Mouse (Mus musculus): ENCODE data around the gene Dnajb5. TPM values are rescaled to one million over a fixed set of nuclear protein-coding genes. Genes with fewer than 3 reads are reported as not detected.

Gene Dnajb5
- polyA plus RNA-seq, 1 experiment from 2014 or later = 7.2 TPM

- Histone ChIP-seq H3K36me3 (ENCODE audit: control insufficient read depth, insufficient read depth, low read length) (no peaks in the 10 kb centered on the region), H3K27ac (ENCODE audit: low read length) (no peak overlapping the region), H3K9me3 (ENCODE audit: control insufficient read depth, low read length) (no peaks in the 10 kb centered on the region), H3K4me3 (ENCODE audit: low read length) (no peak overlapping the region), H3K4me1 (ENCODE audit: control insufficient read depth, insufficient read depth, low read length) (no peaks in the 10 kb centered on the region; the same call in 1 of the 2 replicates), H3K9ac (ENCODE audit: low read depth, low read length) (no peak overlapping the region), H3K27me3 (replicated peaks; ENCODE audit: control insufficient read depth, insufficient read depth, low read length) (peaks cover 6% of the 10 kb centered on the region; the same call in 1 of the 2 replicates), H3K4me2 (ENCODE audit: low read depth, low read length) (no peak overlapping the region)
- 66% methylated on average over 8 of the region's 8 CpGs for WGBS
- ATAC-seq = no peak
These were observed 17.2 kb upstream of the Dnajb5 start for GRCm38 (mm10) chr4:42932229-42932969.

GRCm38 (mm10) chr4:42933630-42934029, 16.0 kb upstream of the Dnajb5 start:
- no peaks in the 10 kb centered on the region; the same call in 1 of the 2 replicates for H3K4me1 ChIP-seq (ENCODE audit: control insufficient read depth, insufficient read depth, low read length)
- H3K36me3 ChIP-seq (ENCODE audit: control insufficient read depth, insufficient read depth, low read length) = no peaks in the 10 kb centered on the region
- peaks cover 11% of the 10 kb centered on the region for H3K27me3 ChIP-seq (replicated peaks; ENCODE audit: control insufficient read depth, insufficient read depth, low read length)
- peak overlapping the region; percentile 56 for H3K4me2 ChIP-seq (ENCODE audit: low read depth, low read length)
- peak overlapping the region; percentile 49; the same call in 1 of the 2 replicates for H3K9ac ChIP-seq (ENCODE audit: low read depth, low read length)
- no peaks in the 10 kb centered on the region for H3K9me3 ChIP-seq (ENCODE audit: control insufficient read depth, low read length)
- peak overlapping the region; percentile 29 for H3K4me3 ChIP-seq (ENCODE audit: low read length)
- no peak overlapping the region for H3K27ac ChIP-seq (ENCODE audit: low read length)
- WGBS = 7% methylated on average over 22 of the region's 22 CpGs
- peak; percentile 85 for ATAC-seq

- Histone ChIP-seq H3K4me3 (ENCODE audit: low read length) (no peak overlapping the region), H3K9ac (ENCODE audit: low read depth, low read length) (no peak overlapping the region), H3K36me3 (ENCODE audit: control insufficient read depth, insufficient read depth, low read length) (no peaks in the 10 kb centered on the region), H3K27ac (ENCODE audit: low read length) (no peak overlapping the region), H3K9me3 (ENCODE audit: control insufficient read depth, low read length) (no peaks in the 10 kb centered on the region), H3K4me1 (ENCODE audit: control insufficient read depth, insufficient read depth, low read length) (no peaks in the 10 kb centered on the region), H3K4me2 (ENCODE audit: low read depth, low read length) (no peak overlapping the region), H3K27me3 (replicated peaks; ENCODE audit: control insufficient read depth, insufficient read depth, low read length) (peaks cover 4% of the 10 kb centered on the region)
- ATAC-seq = no peak
- 83% methylated on average over 7 of the region's 7 CpGs for WGBS
These were observed 8.2 kb upstream of the Dnajb5 start for GRCm38 (mm10) chr4:42941396-42941795.

GRCm38 (mm10) chr4:42943341-42943740, 6.3 kb upstream of the Dnajb5 start:
- no peak overlapping the region for H3K4me3 ChIP-seq (ENCODE audit: low read length)
- H3K4me1 ChIP-seq (ENCODE audit: control insufficient read depth, insufficient read depth, low read length) = no peaks in the 10 kb centered on the region
- H3K36me3 ChIP-seq (ENCODE audit: control insufficient read depth, insufficient read depth, low read length) = no peaks in the 10 kb centered on the region
- no peak for ATAC-seq
- no peaks in the 10 kb centered on the region for H3K9me3 ChIP-seq (ENCODE audit: control insufficient read depth, low read length)
- 65% methylated on average over 5 of the region's 5 CpGs for WGBS
- no peak overlapping the region for H3K4me2 ChIP-seq (ENCODE audit: low read depth, low read length)
- no peak overlapping the region for H3K27ac ChIP-seq (ENCODE audit: low read length)
- no peak overlapping the region for H3K9ac ChIP-seq (ENCODE audit: low read depth, low read length)
- H3K27me3 ChIP-seq (replicated peaks; ENCODE audit: control insufficient read depth, insufficient read depth, low read length) = peaks cover 6% of the 10 kb centered on the region

GRCm38 (mm10) chr4:42944185-42944584, 5.4 kb upstream of the Dnajb5 start:
- Histone ChIP-seq H3K4me1 (ENCODE audit: control insufficient read depth, insufficient read depth, low read length) (peaks cover 3% of the 10 kb centered on the region; the same call in 1 of the 2 replicates), H3K4me2 (ENCODE audit: low read depth, low read length) (no peak overlapping the region), H3K36me3 (ENCODE audit: control insufficient read depth, insufficient read depth, low read length) (no peaks in the 10 kb centered on the region), H3K27ac (ENCODE audit: low read length) (no peak overlapping the region), H3K27me3 (replicated peaks; ENCODE audit: control insufficient read depth, insufficient read depth, low read length) (peaks cover 6% of the 10 kb centered on the region; the same call in 1 of the 2 replicates), H3K4me3 (ENCODE audit: low read length) (no peak overlapping the region), H3K9me3 (ENCODE audit: control insufficient read depth, low read length) (no peaks in the 10 kb centered on the region), H3K9ac (ENCODE audit: low read depth, low read length) (no peak overlapping the region)
- 81% methylated on average over 9 of the region's 9 CpGs for WGBS
- no peak for ATAC-seq

- H3K36me3 ChIP-seq (ENCODE audit: control insufficient read depth, insufficient read depth, low read length) = no peaks in the 10 kb centered on the region
- 4% methylated on average over 6 of the region's 6 CpGs for WGBS
- H3K4me1 ChIP-seq (ENCODE audit: control insufficient read depth, insufficient read depth, low read length) = peaks cover 4% of the 10 kb centered on the region; the same call in 1 of the 2 replicates
- ATAC-seq = no peak
- no peak overlapping the region for H3K4me3 ChIP-seq (ENCODE audit: low read length)
- H3K9ac ChIP-seq (ENCODE audit: low read depth, low read length) = no peak overlapping the region
- H3K27ac ChIP-seq (ENCODE audit: low read length) = no peak overlapping the region
- H3K4me2 ChIP-seq (ENCODE audit: low read depth, low read length) = no peak overlapping the region
- H3K9me3 ChIP-seq (ENCODE audit: control insufficient read depth, low read length) = no peaks in the 10 kb centered on the region
- H3K27me3 ChIP-seq (replicated peaks; ENCODE audit: control insufficient read depth, insufficient read depth, low read length) = peaks cover 6% of the 10 kb centered on the region; the same call in 1 of the 2 replicates
These were observed 4.6 kb upstream of the Dnajb5 start for GRCm38 (mm10) chr4:42945043-42945442.

- H3K36me3 ChIP-seq (ENCODE audit: control insufficient read depth, insufficient read depth, low read length) = no peaks in the 10 kb centered on the region
- no peak overlapping the region for H3K27ac ChIP-seq (ENCODE audit: low read length)
- peaks cover 6% of the 10 kb centered on the region; the same call in 1 of the 2 replicates for H3K27me3 ChIP-seq (replicated peaks; ENCODE audit: control insufficient read depth, insufficient read depth, low read length)
- H3K4me2 ChIP-seq (ENCODE audit: low read depth, low read length) = no peak overlapping the region
- no peak overlapping the region for H3K9ac ChIP-seq (ENCODE audit: low read depth, low read length)
- ATAC-seq = no peak
- 89% methylated on average over 3 of the region's 3 CpGs for WGBS
- no peak overlapping the region for H3K4me3 ChIP-seq (ENCODE audit: low read length)
- peaks cover 7% of the 10 kb centered on the region; the same call in 1 of the 2 replicates for H3K4me1 ChIP-seq (ENCODE audit: control insufficient read depth, insufficient read depth, low read length)
- H3K9me3 ChIP-seq (ENCODE audit: control insufficient read depth, low read length) = no peaks in the 10 kb centered on the region
These were observed 4.2 kb upstream of the Dnajb5 start for GRCm38 (mm10) chr4:42945445-42945844.

- Histone ChIP-seq H3K36me3 (ENCODE audit: control insufficient read depth, insufficient read depth, low read length) (no peaks in the 10 kb centered on the region), H3K9me3 (ENCODE audit: control insufficient read depth, low read length) (no peaks in the 10 kb centered on the region), H3K9ac (ENCODE audit: low read depth, low read length) (no peak overlapping the region), H3K27ac (ENCODE audit: low read length) (no peak overlapping the region), H3K27me3 (replicated peaks; ENCODE audit: control insufficient read depth, insufficient read depth, low read length) (peaks cover 6% of the 10 kb centered on the region; the same call in 1 of the 2 replicates), H3K4me1 (ENCODE audit: control insufficient read depth, insufficient read depth, low read length) (peaks cover 9% of the 10 kb centered on the region), H3K4me2 (ENCODE audit: low read depth, low read length) (no peak overlapping the region), H3K4me3 (ENCODE audit: low read length) (no peak overlapping the region)
- no peak for ATAC-seq
- WGBS = 6% methylated on average over 5 of the region's 5 CpGs
These were observed 3.7 kb upstream of the Dnajb5 start for GRCm38 (mm10) chr4:42945952-42946351.

GRCm38 (mm10) chr4:42946733-42947290, 2.8 kb upstream of the Dnajb5 start:
- Histone ChIP-seq H3K4me1 (ENCODE audit: control insufficient read depth, insufficient read depth, low read length) (peaks cover 17% of the 10 kb centered on the region), H3K9me3 (ENCODE audit: control insufficient read depth, low read length) (no peaks in the 10 kb centered on the region), H3K4me3 (ENCODE audit: low read length) (no peak overlapping the region), H3K9ac (ENCODE audit: low read depth, low read length) (no peak overlapping the region), H3K36me3 (ENCODE audit: control insufficient read depth, insufficient read depth, low read length) (no peaks in the 10 kb centered on the region), H3K4me2 (ENCODE audit: low read depth, low read length) (no peak overlapping the region), H3K27ac (ENCODE audit: low read length) (no peak overlapping the region), H3K27me3 (replicated peaks; ENCODE audit: control insufficient read depth, insufficient read depth, low read length) (peaks cover 6% of the 10 kb centered on the region; the same call in 1 of the 2 replicates)
- ATAC-seq = no peak
- 42% methylated on average over 10 of the region's 10 CpGs for WGBS
